Mouse (Mus musculus): ENCODE measurements around the gene Pcsk2. TPM values are rescaled to one million over a fixed set of nuclear protein-coding genes. Genes with fewer than 3 reads are reported as not detected.

Gene Pcsk2
- polyA plus RNA-seq, 1 experiment = 0.29 TPM

GRCm38 (mm10) chr2:143644374-143644773 is 98.4 kb downstream of the Pcsk2 start:
- Histone ChIP-seq H3K4me3 (ENCODE audit: low read depth, low read length) (no peak overlapping the region), H3K36me3 (ENCODE audit: control insufficient read depth, insufficient read depth, low read length) (no peaks in the 10 kb centered on the region), H3K27ac (ENCODE audit: insufficient read depth, low read depth, low read length) (no peak overlapping the region), H3K4me1 (ENCODE audit: control insufficient read depth, insufficient read depth, insufficient read length, low read length) (no peaks in the 10 kb centered on the region), H3K27me3 (ENCODE audit: control insufficient read depth, insufficient read depth, low read length) (no peaks in the 10 kb centered on the region)
- WGBS = 67% methylated on average over 4 of the region's 4 CpGs
- TF ChIP-seq CTCF (IDR thresholded peaks at IDR 0.05; ENCODE audit: extremely low read depth, insufficient read length, insufficient replicate concordance, low read depth, low read length) (no peak), POLR2A (IDR thresholded peaks at IDR 0.05; ENCODE audit: low read depth, low read length) (no peak)

GRCm38 (mm10) chr2:143646001-143646400 is 100.0 kb downstream of the Pcsk2 start:
- Histone ChIP-seq H3K36me3 (ENCODE audit: control insufficient read depth, insufficient read depth, low read length) (no peaks in the 10 kb centered on the region), H3K27me3 (ENCODE audit: control insufficient read depth, insufficient read depth, low read length) (no peaks in the 10 kb centered on the region), H3K4me1 (ENCODE audit: control insufficient read depth, insufficient read depth, insufficient read length, low read length) (no peaks in the 10 kb centered on the region), H3K4me3 (ENCODE audit: low read depth, low read length) (no peak overlapping the region), H3K27ac (ENCODE audit: insufficient read depth, low read depth, low read length) (no peak overlapping the region)
- WGBS = 79% methylated on average over 5 of the region's 5 CpGs
- TF ChIP-seq CTCF (IDR thresholded peaks at IDR 0.05; ENCODE audit: extremely low read depth, insufficient read length, insufficient replicate concordance, low read depth, low read length) (no peak), POLR2A (IDR thresholded peaks at IDR 0.05; ENCODE audit: low read depth, low read length) (no peak)

- Histone ChIP-seq H3K27ac (ENCODE audit: insufficient read depth, low read depth, low read length) (no peak overlapping the region), H3K4me1 (ENCODE audit: control insufficient read depth, insufficient read depth, insufficient read length, low read length) (no peaks in the 10 kb centered on the region), H3K27me3 (ENCODE audit: control insufficient read depth, insufficient read depth, low read length) (no peaks in the 10 kb centered on the region), H3K36me3 (ENCODE audit: control insufficient read depth, insufficient read depth, low read length) (no peaks in the 10 kb centered on the region), H3K4me3 (ENCODE audit: low read depth, low read length) (no peak overlapping the region)
- 69% methylated on average over 4 of the region's 4 CpGs for WGBS
- TF ChIP-seq POLR2A (IDR thresholded peaks at IDR 0.05; ENCODE audit: low read depth, low read length) = no peak
- no peak for TF ChIP-seq CTCF (IDR thresholded peaks at IDR 0.05; ENCODE audit: extremely low read depth, insufficient read length, insufficient replicate concordance, low read depth, low read length)
Measured at GRCm38 (mm10) chr2:143654621-143655020, 108.7 kb downstream of the Pcsk2 start.

GRCm38 (mm10) chr2:143656968-143657367 is 111.0 kb downstream of the Pcsk2 start:
- 58% methylated on average over 4 of the region's 4 CpGs for WGBS
- no peaks in the 10 kb centered on the region for H3K4me1 ChIP-seq (ENCODE audit: control insufficient read depth, insufficient read depth, insufficient read length, low read length)

DNA sequence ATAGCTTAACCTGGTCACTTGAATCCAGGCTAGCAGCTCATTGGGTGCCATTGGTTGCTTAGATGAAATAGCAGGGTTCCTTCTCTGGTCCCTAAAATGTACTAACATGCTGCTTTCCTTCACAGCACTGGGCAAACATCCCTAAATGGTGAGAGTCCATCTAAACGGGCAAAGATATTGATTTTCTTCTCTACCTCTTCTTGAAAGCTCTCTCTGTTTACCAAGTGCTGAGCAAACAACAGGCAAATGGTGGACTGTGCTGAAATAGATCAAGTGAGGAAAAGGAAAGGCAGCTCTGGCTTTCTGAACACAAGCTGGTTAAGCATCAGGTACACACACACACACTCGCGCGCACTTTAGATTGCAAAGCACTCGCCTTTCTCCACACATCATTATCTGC is 120.8 kb downstream of the Pcsk2 start:
- Histone ChIP-seq H3K4me1 (ENCODE audit: control insufficient read depth, insufficient read depth, insufficient read length, low read length) (no peaks in the 10 kb centered on the region), H3K36me3 (ENCODE audit: control insufficient read depth, insufficient read depth, low read length) (no peaks in the 10 kb centered on the region), H3K27ac (ENCODE audit: insufficient read depth, low read depth, low read length) (no peak overlapping the region), H3K4me3 (ENCODE audit: low read depth, low read length) (no peak overlapping the region), H3K27me3 (ENCODE audit: control insufficient read depth, insufficient read depth, low read length) (no peaks in the 10 kb centered on the region)
- TF ChIP-seq POLR2A (IDR thresholded peaks at IDR 0.05; ENCODE audit: low read depth, low read length) (no peak), CTCF (IDR thresholded peaks at IDR 0.05; ENCODE audit: extremely low read depth, insufficient read length, insufficient replicate concordance, low read depth, low read length) (no peak)
- WGBS = 33% methylated on average over 5 of the region's 5 CpGs

More at GRCm38 (mm10) chr2:143656968-143657367, 111.0 kb downstream of the Pcsk2 start:
- no peak overlapping the region for H3K4me3 ChIP-seq (ENCODE audit: low read depth, low read length)
- H3K27ac ChIP-seq (ENCODE audit: insufficient read depth, low read depth, low read length) = no peak overlapping the region
- H3K36me3 ChIP-seq (ENCODE audit: control insufficient read depth, insufficient read depth, low read length) = no peaks in the 10 kb centered on the region
- TF ChIP-seq POLR2A (IDR thresholded peaks at IDR 0.05; ENCODE audit: low read depth, low read length) (no peak), CTCF (IDR thresholded peaks at IDR 0.05; ENCODE audit: extremely low read depth, insufficient read length, insufficient replicate concordance, low read depth, low read length) (no peak)
- no peaks in the 10 kb centered on the region for H3K27me3 ChIP-seq (ENCODE audit: control insufficient read depth, insufficient read depth, low read length)

- H3K27me3 ChIP-seq (ENCODE audit: control insufficient read depth, insufficient read depth, low read length) = no peaks in the 10 kb centered on the region
- no peak overlapping the region for H3K27ac ChIP-seq (ENCODE audit: insufficient read depth, low read depth, low read length)
- no peak for TF ChIP-seq POLR2A (IDR thresholded peaks at IDR 0.05; ENCODE audit: low read depth, low read length)
- TF ChIP-seq CTCF (IDR thresholded peaks at IDR 0.05; ENCODE audit: extremely low read depth, insufficient read length, insufficient replicate concordance, low read depth, low read length) = no peak
- H3K36me3 ChIP-seq (ENCODE audit: control insufficient read depth, insufficient read depth, low read length) = no peaks in the 10 kb centered on the region
- H3K4me1 ChIP-seq (ENCODE audit: control insufficient read depth, insufficient read depth, insufficient read length, low read length) = no peaks in the 10 kb centered on the region
- WGBS = 82% methylated on average over 4 of the region's 4 CpGs
- H3K4me3 ChIP-seq (ENCODE audit: low read depth, low read length) = no peak overlapping the region
Measured at GRCm38 (mm10) chr2:143677869-143678268, 131.9 kb downstream of the Pcsk2 start.

DNA sequence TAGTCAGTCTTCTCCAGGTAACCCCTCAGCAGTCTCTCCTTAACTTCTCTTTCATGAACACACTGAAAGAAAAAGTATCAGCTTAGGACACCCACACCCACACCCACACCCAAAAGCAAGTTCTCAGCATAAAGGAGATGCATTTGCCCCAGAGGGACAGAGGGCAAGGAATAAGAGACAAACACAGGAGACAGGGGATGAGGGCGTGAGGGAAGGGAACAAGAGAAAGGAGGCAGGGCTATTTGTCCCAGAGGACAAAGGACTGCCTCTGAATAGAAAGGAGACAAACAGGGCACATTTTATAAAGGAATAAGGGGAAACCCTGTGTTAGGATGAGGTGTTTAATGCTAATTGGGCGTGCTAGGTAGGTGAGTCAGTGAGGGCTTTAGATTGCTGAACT is 133.6 kb downstream of the Pcsk2 start:
- TF ChIP-seq CTCF (IDR thresholded peaks at IDR 0.05; ENCODE audit: extremely low read depth, insufficient read length, insufficient replicate concordance, low read depth, low read length) = no peak
- TF ChIP-seq POLR2A (IDR thresholded peaks at IDR 0.05; ENCODE audit: low read depth, low read length) = no peak
- Histone ChIP-seq H3K36me3 (ENCODE audit: control insufficient read depth, insufficient read depth, low read length) (no peaks in the 10 kb centered on the region), H3K4me1 (ENCODE audit: control insufficient read depth, insufficient read depth, insufficient read length, low read length) (no peaks in the 10 kb centered on the region), H3K27ac (ENCODE audit: insufficient read depth, low read depth, low read length) (no peak overlapping the region), H3K27me3 (ENCODE audit: control insufficient read depth, insufficient read depth, low read length) (no peaks in the 10 kb centered on the region), H3K4me3 (ENCODE audit: low read depth, low read length) (no peak overlapping the region)
- 45% methylated on average over 2 of the region's 2 CpGs for WGBS

Data from small intestine, adult 2 months (tissue).